Mouse (Mus musculus): ENCODE measurements around the gene Wdr31.
"Not testable (repeated sequence)": the region's sequence is repeated elsewhere in the genome, so short reads cannot be mapped to it uniquely, and the experiment has no call there.

The Wdr31 gene

GRCm38 (mm10) chr4:62495946-62496345 is 25.2 kb upstream of the Wdr31 start:
- no peak for DNase-seq (ENCODE audit: low read depth)

- no peak for DNase-seq (ENCODE audit: low read depth)
These were observed 23.5 kb upstream of the Wdr31 start for GRCm38 (mm10) chr4:62494230-62494629.

- DNase-seq (ENCODE audit: low read depth): no peak
These were observed 22.0 kb upstream of the Wdr31 start for GRCm38 (mm10) chr4:62492682-62493081.

- DNase-seq (ENCODE audit: low read depth): no peak
These were observed 17.2 kb upstream of the Wdr31 start for GRCm38 (mm10) chr4:62487914-62488313.

- no peak for DNase-seq (ENCODE audit: low read depth)
These were observed 16.5 kb upstream of the Wdr31 start for GRCm38 (mm10) chr4:62487172-62487571.

- no peak for DNase-seq (ENCODE audit: low read depth)
These were observed 15.5 kb upstream of the Wdr31 start for GRCm38 (mm10) chr4:62486162-62486696.

GRCm38 (mm10) chr4:62485450-62486161 is 14.9 kb upstream of the Wdr31 start:
- no peak for DNase-seq (ENCODE audit: low read depth)

- peak; percentile 39 for DNase-seq (ENCODE audit: low read depth)
These were observed 14.2 kb upstream of the Wdr31 start for GRCm38 (mm10) chr4:62484928-62485327.

- peak; percentile 84 for DNase-seq (ENCODE audit: low read depth)
These were observed 10.3 kb upstream of the Wdr31 start for GRCm38 (mm10) chr4:62480709-62481605.

- DNase-seq (ENCODE audit: low read depth): peak; percentile 81
These were observed 9.4 kb upstream of the Wdr31 start, which contains the start of gene Bspry for GRCm38 (mm10) chr4:62479937-62480708. Gene Bspry, plus strand, starts transcription at chr4:62480053.

- not testable (repeated sequence) for DNase-seq (ENCODE audit: low read depth)
These were observed 8.9 kb upstream of the Wdr31 start for GRCm38 (mm10) chr4:62479593-62479936.

- peak; percentile 8 for DNase-seq (ENCODE audit: low read depth)
These were observed 7.0 kb upstream of the Wdr31 start for GRCm38 (mm10) chr4:62477542-62478244.

- peak; percentile 71 for DNase-seq (ENCODE audit: low read depth)
These were observed 5.1 kb upstream of the Wdr31 start for GRCm38 (mm10) chr4:62475793-62476192.

GRCm38 (mm10) chr4:62475131-62475530 is 4.4 kb upstream of the Wdr31 start:
- DNase-seq (ENCODE audit: low read depth): no peak

- DNase-seq (ENCODE audit: low read depth): no peak
These were observed 1.4 kb upstream of the Wdr31 start for GRCm38 (mm10) chr4:62472071-62472470.

- peak; percentile 27 for DNase-seq (ENCODE audit: low read depth)
These were observed 2.5 kb downstream of the Wdr31 start for GRCm38 (mm10) chr4:62468158-62468557.

GRCm38 (mm10) chr4:62463124-62463523 is 7.6 kb downstream of the Wdr31 start:
- no peak for DNase-seq (ENCODE audit: low read depth)

GRCm38 (mm10) chr4:62460348-62460747 is 10.3 kb downstream of the Wdr31 start:
- DNase-seq (ENCODE audit: low read depth): no peak

GRCm38 (mm10) chr4:62459081-62459480 is 11.6 kb downstream of the Wdr31 start:
- DNase-seq (ENCODE audit: low read depth): no peak

GRCm38 (mm10) chr4:62454995-62455394 is 15.7 kb downstream of the Wdr31 start:
- peak; percentile 63 for DNase-seq (ENCODE audit: low read depth)

GRCm38 (mm10) chr4:62440986-62441385 is 29.7 kb downstream of the Wdr31 start:
- DNase-seq (ENCODE audit: low read depth): no peak
